Mouse (Mus musculus) heart, postnatal 0 days (tissue): Measurements from ENCODE around the gene Dcaf1.

Source experiments
- CTCF ChIP-seq: IDR thresholded peaks from 2 replicates; pipeline ENCODE4 v1.5.1; 2016; ENCODE audit warnings: antibody characterized with exemption, control low read depth, low read depth
- EP300 ChIP-seq: IDR thresholded peaks from 2 replicates; pipeline ENCODE4 v1.6.1; 2016; ENCODE audit warnings: antibody characterized with exemption, low read depth

GRCm38 (mm10) chr9:106822381-106823104 lies 869 bp downstream of the Dcaf1 start:
- TF ChIP-seq CTCF (no peak), EP300 (no peak)
